Mouse (Mus musculus) adrenal gland, postnatal 36 days (tissue): ENCODE results near the gene Stub1. TPM values are rescaled to one million over a fixed set of nuclear protein-coding genes. Genes with fewer than 3 reads are reported as not detected.

ENCODE experiments used
- DNase-seq, 2 experiments: peaks; one replicate each; pipeline ENCODE4 v3.0.0; 2021; ENCODE audit warnings: mixed read lengths in 1 of 2
- total RNA-seq, 2 experiments: library from RNA; stranded (reverse); gene quantifications; 2 replicates each; pipeline ENCODE4 v1.2.3; 2021

The Stub1 gene
- total RNA-seq, 2 experiments from 2014 or later = 167 to 173 TPM

- no peak for DNase-seq
Observed at GRCm38 (mm10) chr17:25837533-25837932, 4.3 kb upstream of the Stub1 start.

- DNase-seq = peak; percentile 87 to 90
Observed at GRCm38 (mm10) chr17:25837076-25837410, 3.8 kb upstream of the Stub1 start, which contains the start of gene Rhbdl1. TSS of gene Rhbdl1 (minus strand) at chr17:25837295.

- peak; percentile 28 to 34 for DNase-seq
Observed at GRCm38 (mm10) chr17:25836397-25837075, 3.3 kb upstream of the Stub1 start.

GRCm38 (mm10) chr17:25835816-25836215, 2.6 kb upstream of the Stub1 start:
- no peak for DNase-seq

DNA sequence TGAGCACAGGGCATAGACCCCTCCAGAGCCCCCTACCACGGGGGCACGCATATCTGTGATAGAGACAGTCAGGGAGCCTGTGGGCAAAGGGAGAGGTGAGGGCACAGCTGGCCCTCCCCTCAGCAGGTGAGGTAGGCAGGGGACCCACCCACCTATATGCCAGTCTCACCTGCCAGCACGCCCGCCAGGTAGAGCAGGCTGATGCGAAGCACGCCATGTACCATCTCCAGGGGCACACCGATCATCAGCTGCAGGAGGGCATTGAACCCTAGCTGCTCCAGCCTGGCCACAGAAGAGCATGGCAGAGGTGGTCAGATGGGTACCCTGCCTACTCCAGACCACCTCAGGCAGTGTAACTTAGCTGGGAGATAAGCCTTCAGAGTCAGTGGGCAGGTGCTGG, 2.1 kb upstream of the Stub1 start:
- no peak for DNase-seq

DNA sequence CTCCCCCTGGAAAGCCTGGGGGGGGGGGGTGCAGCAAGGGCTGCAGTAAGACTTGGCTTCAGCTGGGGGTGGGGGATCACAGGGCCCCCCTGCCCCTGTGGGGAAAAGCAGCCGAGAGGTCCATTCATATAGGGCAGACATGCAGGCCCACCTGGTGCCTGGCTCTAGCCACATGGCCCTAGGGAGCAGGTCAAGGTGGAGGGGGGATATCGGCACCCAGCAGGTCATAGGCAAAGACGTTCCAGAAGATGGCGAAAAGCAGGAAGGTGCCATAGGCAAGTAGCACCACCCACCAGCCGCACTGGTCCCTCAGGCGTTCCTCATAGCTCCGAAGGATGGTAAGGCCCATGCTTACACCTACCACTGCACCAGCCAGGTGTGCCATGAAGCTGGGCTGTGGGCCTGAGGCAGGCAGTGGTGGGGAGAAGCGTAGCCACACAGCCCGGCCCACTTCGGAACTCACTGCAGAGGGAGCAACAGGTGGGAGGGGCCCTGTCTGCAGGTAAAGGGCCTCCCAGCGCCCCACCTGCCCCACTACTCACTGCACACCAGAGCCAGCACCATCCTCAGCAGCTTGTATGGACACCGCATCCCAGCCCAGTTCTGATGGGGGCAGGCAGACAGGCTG, 1.5 kb upstream of the Stub1 start:
- DNase-seq = no peak

GRCm38 (mm10) chr17:25833961-25834594, 874 bp upstream of the Stub1 start:
- peak in 1 of 2 experiments; percentile 71 for DNase-seq

- peak; percentile 100 for DNase-seq
Observed at GRCm38 (mm10) chr17:25832436-25833290, 541 bp downstream of the Stub1 start.

DNA sequence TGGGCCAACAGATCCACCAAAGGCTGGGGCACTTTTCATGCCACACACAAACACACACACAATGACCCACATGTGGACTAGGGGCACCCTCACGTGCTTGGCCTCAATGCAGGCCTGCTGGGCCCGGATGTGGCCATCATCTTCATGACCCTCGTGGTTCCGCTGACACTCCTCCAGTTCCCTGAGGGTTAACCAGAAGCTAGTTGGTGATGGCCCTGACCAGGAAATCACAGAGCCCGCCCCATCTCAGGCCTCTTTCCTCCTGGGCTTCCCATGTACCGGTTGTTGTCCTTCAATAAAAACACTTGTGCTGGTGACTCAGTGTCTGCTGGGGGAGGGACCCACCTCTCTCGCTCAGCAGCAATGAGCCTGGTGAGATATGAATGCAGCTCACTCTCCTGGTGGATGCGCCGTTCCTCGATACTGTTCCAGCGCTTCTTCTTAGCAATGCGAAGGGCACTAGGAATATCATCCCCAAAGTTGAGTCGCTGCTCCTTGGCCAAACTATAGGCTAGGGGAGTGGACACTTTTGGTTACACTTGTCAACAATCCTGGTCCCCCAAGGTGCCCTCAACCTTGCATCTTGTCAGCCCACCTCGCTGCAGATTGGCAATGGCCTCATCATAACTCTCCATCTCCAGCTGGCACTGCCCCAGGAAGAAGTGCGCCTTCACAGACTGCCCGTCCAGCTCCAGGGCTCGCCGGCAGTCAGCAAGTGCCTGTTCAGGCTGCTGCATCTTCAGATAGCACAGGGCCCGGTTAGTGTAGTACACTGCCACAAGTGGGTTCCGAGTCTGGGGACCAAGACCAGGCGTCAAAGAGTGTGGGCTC, 1.5 kb downstream of the Stub1 start:
- peak; percentile 76 to 81 for DNase-seq

DNA sequence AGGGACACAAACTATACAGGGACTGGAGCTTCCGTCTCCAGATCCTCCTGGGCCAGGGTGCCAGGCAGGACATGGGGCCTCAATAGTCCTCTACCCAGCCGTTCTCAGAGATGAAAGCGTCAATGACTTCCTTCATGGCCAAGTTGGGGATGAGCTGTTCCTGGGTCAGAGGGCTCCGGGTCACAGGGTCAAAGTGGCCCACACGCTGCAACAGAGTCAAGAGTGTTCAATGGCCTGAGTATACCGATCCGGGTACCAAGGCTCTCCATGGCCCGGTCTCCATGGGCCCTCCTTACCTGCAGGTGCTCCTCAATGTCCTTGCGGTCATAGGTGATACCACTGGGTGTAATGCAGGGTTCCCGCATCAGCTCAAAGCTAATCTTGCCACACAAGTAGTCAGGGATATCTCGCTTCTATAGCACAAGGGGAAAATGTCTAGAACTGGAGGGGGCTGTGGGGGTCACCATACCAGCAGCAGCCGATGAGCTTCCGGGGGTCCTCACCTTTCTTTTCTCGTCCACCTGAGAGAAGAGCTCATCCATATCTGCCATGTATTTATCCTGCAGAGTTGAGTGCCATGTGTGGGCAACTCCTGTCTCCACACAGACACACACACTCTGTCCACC, 2.3 kb downstream of the Stub1 start:
- DNase-seq = no peak

GRCm38 (mm10) chr17:25830200-25830753, 2.9 kb downstream of the Stub1 start:
- DNase-seq = no peak

- DNase-seq = no peak
Observed at GRCm38 (mm10) chr17:25829558-25830017, 3.6 kb downstream of the Stub1 start.

DNA sequence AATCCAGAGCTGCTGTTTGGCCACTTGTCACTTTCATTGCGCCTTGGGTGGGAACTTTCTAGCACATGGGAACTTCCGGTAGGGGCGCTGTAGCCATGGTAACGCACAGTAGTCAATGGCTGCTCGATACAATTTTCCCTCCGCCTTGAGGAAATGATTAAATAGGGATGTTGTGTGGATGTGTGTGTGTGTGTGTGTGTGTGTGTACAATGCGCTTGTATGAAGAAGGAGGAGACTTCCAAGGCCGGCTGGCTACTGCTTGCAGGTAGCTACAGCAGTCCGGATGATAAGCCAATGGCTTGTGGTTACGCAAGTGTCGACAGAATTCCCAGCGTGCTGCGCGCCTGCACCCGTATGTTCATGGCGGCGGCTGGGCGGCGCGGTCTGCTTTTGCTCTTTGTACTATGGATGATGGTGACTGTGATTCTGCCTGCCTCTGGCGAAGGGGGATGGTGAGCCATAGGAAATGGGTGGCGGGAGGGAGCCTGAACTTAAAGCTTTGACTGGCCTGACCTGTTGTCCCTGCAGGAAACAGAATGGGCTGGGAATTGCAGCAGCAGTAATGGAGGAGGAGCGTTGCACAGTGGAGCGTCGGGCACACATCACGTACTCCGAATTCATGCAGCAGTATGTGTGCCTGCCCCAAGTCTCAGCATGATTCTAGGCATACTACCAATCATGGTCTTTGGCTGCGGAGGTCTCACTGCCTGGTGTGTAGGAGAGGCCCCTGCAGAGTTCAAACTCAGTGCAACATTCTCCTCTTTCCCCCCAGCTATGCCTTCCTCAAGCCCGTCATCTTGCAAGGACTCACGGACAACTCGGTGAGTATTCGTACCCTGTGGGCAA, 4.3 kb downstream of the Stub1 start, which contains the start of gene Jmjd8:
TSS of gene Jmjd8 (plus strand) at position 156 of the 846 bp plus-strand sequence.
- DNase-seq = peak; percentile 82 to 87

- DNase-seq = no peak
Observed at GRCm38 (mm10) chr17:25828223-25828594, 5.0 kb downstream of the Stub1 start.

DNA sequence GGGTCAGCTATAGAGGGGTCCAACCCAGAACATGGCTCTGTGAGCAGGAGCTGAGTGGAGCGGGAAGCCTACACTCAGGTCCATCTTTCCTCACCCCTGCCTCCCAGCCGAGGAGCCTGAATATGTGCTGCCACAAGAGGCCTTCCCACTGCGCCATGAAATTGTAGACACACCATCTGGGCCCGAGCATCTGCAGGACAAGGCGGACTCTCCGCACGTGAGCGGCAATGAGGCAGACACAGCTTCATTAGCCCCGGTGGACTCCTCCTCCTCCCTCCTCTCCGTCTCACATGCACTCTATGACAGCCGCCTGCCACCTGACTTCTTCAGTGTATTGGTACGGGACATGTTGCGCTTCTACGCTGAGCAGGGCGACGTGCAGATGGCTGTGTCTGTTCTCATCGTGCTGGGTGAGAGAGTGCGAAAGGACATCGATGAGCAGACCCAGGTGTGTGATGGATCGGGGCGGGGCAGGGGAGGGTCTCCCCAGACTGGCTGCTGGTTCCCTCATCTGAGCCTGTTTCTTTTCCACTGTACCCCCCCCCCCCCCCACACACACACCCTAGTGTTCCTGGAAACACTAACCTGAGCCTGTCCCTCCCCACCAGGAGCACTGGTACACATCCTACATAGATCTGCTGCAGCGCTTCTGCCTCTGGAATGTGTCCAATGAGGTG, 5.5 kb downstream of the Stub1 start:
- no peak for DNase-seq

- no peak for DNase-seq
Observed at GRCm38 (mm10) chr17:25827011-25827410, 6.2 kb downstream of the Stub1 start.

DNA sequence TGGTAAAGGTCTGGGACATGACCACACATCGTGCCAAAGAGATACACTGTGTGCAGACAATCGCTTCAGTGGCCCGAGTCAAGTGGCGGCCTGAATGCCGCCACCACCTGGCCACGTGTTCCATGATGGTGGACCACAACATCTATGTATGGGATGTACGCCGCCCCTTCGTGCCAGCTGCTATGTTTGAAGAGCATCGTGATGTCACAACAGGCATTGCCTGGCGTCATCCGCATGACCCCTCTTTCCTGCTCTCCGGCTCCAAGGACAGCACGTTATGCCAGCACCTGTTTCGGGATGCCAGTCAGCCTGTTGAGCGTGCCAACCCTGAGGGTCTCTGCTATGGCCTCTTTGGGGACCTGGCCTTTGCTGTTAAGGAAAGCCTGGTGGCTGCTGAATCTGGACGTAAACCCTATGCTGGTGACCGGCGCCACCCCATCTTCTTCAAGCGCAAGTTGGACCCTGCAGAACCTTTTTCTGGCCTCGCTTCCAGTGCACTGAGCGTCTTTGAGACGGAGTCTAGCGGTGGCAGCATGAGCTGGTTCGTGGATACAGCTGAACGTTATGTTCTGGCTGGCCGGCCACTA, 7.1 kb downstream of the Stub1 start:
- no peak for DNase-seq

DNA sequence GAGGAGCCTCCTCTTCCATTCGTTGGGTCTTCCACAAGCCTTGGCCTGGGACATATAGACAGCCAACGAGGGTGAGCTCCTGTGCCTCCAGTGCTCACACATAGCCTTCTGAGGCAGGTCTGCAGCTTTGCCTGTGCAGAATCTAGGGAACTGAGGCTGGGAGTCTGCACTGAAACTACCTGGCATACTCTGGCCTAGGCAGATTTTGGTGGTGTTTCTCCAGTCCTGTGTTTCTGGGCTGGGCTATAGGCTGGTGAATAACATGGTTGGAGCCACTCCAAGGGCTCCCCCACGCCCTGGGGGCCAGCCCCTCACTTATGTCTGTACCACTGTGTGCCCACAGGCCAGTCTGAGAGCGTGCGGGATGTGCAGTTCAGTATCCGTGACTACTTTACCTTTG, 7.9 kb downstream of the Stub1 start:
- DNase-seq = no peak
